Mouse (Mus musculus): ENCODE measurements around the gene Abcb4. TPM values are rescaled to one million over a fixed set of nuclear protein-coding genes. Genes with fewer than 3 reads are reported as not detected.
A peak's percentile ranks its signal among the peaks of the same experiment; 100 is the strongest.
"Not testable (repeated sequence)": the region's sequence is repeated elsewhere in the genome, so short reads cannot be mapped to it uniquely, and the experiment has no call there.

Abcb4 gene
- total RNA-seq (2017), result 2.7 TPM in 2 replicates

DNA sequence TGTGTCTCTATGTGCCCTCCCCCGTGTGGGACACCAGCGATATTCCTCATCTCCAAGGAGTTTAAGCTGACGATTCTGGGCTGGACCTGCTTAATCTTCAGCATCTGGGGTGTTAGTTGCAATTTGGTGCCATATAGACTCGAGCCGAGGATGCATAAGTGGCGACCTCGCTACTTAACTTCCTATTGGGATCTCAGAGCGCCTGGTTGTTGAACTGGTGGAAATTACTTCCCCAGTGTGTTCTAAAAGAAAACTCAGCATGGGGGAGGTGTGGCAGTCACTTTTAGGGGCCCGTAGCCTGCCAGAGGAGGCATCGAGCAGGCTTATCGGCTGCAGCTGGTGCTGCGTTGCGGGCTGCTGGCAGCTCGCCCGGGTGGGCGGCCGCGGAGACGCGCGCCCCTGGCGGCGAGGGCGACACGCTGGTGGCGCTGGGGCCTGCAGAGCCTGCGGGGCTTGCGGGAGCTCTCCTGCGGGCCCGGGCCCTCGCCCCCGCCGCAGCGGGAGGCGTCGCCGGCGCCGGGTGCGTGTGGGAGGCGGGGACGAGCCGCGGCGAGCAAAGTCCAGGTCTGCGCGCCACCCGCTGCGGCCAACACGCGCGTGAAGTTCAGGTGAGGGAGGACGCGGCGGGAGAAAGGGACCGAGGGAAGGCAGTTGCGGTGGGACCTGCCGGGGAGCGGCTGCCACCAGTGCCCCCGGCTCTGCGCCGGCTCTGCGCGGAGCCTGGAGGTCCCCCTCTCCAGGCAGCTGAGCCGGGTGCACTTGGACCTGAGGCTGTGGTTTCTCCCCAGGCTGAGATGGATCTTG lies at the start of gene Abcb4:
Gene Abcb4, plus strand, starts transcription at position 418 of the 804 bp plus-strand sequence.
- ATAC-seq (ENCODE audit: extremely low read depth, insufficient number of reproducible peaks, low FRiP score, poor library complexity, severe bottlenecking), result peak; percentile 57

DNA sequence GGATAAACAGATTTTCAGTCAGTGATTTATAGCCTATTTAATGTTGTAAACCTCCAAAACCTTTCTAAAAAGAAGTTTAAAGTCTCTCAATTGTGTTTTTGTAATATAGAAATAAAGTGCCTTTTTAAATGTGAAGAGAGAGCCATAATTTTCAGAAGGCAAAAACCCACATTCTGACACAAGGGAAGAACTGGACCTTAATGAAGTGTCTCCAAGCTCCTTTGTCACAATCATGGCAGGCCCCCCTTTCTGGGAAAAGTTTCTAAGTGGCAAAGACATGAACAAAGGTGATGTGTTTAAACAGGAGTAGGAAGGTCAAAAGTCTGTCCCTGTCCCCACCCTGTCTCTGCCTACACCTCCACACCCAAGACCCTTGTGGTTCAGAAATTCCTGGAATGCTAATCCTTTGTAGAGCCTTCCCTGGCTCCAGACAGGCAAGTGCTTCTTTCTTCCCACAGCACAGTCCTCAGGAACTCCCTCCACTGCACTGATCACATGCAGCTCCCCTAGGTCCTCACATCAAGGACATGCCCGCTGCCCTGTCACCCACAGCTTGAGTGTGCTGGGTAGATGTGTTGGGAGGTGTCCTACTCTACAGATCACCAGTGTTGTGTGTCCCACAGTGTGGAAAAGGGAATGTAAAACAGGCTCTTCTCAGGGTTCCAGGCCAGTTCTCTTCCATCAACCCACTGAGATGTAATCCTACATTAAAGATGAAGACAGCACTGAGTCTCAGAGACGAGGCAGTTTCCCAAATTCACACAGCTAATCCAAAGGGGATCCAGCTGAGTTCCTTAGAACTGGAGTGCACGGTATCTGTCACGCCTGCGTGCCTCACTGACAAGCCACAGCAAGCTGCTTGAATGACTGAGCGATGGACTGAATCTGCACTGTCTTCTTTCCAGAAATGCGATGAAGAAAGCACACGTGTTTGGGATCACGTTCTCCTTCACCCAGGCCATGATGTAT lies 44.6 kb upstream of the Abcb4 start:
- not testable (repeated sequence) for ATAC-seq (ENCODE audit: extremely low read depth, insufficient number of reproducible peaks, low FRiP score, poor library complexity, severe bottlenecking)

DNA sequence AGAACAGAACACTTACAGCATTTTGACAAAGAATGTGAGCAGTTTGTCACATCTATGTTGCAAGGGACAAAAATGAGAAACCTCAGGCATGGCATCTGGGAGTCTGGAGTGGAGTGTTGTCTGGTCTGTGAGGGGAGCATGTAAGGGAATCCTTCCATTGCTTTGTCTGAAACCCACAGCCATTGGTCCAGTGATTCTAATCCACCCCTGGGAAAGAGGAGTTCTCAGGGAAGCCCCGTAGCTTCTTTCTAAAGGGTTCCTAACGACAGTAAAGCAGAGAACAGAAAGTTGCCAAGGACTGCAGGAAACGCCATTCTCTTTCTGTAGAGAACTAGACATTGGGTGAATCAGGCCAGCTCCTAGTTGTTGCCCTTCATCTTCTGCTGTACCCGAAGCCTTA lies 42.7 kb upstream of the Abcb4 start:
- ATAC-seq (ENCODE audit: extremely low read depth, insufficient number of reproducible peaks, low FRiP score, poor library complexity, severe bottlenecking), result no peak

DNA sequence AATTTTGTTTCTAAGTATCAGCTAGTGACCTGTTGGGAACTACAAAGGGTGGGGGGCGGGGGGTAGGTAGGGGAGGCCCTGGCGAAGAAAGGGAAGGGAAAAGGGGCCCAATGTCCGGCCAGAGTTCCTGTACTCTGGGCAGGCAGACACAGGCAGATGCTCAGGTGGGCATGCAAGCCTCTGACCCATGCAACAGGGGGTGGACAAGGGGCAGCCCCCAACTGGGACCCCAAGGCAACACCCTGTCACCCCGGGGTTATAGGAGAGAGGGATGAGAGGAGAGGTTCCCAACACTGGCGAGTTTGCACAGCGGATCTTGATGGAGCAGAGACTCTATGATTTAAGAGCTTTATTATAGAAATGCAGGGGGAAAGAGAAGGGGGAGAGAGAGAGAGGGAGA lies 36.3 kb upstream of the Abcb4 start:
- ATAC-seq (ENCODE audit: extremely low read depth, insufficient number of reproducible peaks, low FRiP score, poor library complexity, severe bottlenecking), result no peak

DNA sequence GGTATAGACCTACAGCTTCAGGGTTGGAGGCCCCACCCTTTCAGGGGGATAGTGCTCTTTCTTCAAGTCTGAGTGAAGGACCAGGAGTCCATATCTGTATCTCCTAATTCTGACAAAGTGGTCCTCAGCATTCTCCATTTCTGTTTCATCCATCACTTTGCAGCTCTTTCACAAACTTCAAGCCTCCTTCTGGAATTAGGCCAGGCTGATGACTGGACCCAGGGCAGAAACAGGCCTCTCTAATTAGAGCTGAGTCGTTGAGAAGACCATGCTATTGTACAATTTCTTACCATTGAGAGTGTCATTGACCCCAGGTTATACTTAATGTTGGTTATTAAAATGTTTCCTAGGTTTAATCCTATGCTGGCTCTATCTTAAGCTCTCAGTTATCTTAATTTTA lies 31.7 kb upstream of the Abcb4 start:
- ATAC-seq (ENCODE audit: extremely low read depth, insufficient number of reproducible peaks, low FRiP score, poor library complexity, severe bottlenecking), result no peak

DNA sequence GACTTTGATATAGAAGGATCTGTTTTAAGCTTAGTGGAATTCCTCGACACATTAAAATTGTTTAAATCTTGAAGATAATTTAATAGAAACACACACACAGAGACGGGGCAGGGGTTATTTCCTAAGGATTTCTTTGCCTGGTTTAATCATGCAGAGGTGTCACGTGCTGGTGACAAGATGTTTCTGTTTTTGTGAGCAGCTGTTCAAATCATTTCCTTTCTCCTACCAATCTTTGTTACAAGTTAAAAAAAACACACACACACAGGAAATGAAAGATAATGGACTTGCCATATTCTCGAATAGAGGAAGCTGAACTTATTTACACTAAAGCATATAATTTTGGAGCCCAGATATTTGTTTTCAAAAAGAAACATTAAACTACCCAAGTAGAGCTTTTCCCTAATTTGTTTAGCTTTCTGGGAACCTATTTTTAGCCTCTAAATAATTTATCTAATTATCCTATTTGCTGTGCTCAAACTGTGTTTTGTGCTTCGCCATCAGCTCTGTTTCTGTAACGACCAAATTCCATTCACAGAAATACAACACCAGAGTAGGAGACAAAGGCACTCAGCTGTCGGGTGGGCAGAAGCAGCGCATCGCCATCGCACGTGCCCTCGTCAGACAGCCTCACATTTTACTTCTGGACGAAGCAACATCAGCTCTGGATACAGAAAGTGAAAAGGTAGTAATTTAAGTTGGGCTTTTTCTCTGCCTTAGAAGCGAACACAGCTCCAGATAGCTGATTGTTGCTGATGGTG lies 29.8 kb upstream of the Abcb4 start:
- no peak for ATAC-seq (ENCODE audit: extremely low read depth, insufficient number of reproducible peaks, low FRiP score, poor library complexity, severe bottlenecking)

DNA sequence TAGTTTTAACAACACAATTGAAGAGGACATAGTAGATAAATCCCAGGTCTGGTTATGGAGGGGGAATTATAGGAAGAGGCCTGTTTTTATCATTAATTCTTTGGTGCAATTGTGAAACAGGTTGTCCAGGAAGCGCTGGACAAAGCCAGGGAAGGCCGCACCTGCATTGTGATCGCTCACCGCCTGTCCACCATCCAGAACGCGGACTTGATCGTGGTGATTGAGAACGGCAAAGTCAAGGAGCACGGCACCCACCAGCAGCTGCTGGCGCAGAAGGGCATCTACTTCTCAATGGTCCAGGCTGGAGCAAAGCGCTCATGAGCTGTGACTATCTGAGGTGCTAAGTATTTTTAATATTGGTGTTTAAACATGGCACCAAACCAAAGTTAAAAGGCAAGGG lies 27.9 kb upstream of the Abcb4 start:
- ATAC-seq (ENCODE audit: extremely low read depth, insufficient number of reproducible peaks, low FRiP score, poor library complexity, severe bottlenecking), result not testable (repeated sequence)

DNA sequence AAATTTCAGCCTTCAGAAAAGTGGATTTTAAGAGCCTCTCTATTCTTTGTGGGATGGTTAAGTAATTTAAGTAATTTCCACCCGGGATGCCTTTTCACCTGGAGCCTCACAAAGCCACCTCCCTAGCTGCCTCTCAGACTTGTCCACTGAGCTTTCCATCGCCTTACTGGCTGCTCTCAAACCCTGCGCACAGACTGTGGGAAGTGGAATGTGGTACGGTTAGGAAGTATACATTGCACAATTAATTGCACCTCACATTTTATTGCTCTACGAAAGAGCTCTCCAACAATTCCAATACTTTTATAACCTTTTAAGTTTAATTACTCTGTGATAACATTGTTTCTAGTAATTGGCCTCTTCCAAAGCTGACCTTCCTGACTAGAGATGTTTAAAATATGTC lies 27.2 kb upstream of the Abcb4 start:
- no peak for ATAC-seq (ENCODE audit: extremely low read depth, insufficient number of reproducible peaks, low FRiP score, poor library complexity, severe bottlenecking)

DNA sequence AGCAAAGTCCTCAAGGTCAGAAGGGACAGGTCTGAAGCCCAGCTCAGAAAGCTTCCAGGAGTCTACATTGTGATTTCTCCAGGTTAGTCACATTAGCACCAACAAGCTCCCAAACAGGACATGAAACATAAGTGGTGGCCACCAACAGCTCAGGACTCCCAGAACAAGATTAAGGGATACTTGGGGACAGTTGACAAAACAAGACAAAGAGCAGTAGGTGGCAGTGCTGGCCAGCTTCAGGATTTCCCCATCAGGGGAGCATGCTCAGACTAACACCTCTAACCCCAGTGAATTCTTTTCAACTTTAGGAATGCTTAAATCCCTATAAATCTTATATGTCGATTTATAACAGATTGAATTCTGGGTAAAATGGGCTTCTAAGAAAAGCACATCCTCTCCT lies 25.5 kb upstream of the Abcb4 start:
- no peak for ATAC-seq (ENCODE audit: extremely low read depth, insufficient number of reproducible peaks, low FRiP score, poor library complexity, severe bottlenecking)

DNA sequence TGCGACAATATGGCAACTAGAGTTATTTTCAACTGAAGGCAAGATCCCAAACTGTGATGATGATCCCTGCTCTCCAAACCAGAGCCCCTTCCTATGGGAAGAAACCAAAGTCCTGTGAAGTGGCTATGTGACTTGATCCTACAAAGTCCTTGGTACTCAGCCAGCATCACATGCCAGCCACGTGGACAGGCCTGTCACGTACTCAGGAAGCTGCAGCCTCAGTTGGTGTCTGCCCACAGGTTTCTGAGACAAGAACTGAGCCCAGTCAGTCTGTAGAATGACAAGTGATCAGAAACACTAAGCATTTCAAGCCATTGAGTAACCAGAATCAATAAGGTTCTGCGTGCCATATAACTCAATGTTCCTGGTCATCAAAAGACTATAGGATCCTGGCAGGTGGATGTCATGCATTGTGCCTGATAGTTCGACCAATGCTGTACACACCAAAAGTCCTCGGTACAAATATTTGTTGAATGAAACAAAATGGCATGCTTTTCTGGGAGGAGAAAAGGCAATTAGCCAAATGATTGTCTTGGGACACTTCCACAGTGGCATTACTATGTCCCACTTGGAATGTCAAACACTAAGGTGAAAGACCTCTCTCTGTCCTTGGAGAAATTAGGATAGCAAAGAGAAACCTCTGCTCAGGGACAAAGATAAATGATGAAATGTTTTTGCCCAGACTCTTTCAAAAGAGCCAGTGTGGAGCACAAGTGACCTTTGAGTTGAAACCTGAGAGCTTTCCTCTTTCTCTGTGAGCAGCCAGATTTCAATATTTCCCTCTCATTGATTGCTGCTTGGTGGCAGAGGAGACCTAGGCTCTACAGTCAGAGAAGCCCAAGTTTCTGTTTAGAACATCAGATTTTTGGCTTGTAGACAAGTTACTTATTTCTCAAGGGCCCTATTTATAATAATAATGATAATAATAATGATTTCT lies 20.3 kb upstream of the Abcb4 start:
- ATAC-seq (ENCODE audit: extremely low read depth, insufficient number of reproducible peaks, low FRiP score, poor library complexity, severe bottlenecking), result no peak

DNA sequence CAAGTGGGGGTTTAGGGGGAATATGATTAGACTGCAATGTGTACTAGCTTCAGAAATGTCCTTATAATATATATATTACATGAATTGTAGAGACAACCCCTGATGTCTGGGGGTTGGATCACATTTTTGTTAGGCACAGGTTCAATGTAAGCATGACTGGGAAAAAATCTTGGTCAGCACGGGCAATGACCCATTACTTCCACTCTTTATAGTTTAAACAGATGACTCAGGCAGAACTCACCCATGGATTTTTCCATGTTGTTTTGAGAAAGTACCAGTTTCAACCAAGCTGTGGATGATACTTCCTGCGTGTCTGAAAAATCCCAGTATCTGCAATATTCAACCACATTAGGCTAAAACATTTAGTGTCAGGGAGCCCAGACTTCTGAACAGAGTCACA lies 16.4 kb upstream of the Abcb4 start:
- ATAC-seq (ENCODE audit: extremely low read depth, insufficient number of reproducible peaks, low FRiP score, poor library complexity, severe bottlenecking), result no peak

DNA sequence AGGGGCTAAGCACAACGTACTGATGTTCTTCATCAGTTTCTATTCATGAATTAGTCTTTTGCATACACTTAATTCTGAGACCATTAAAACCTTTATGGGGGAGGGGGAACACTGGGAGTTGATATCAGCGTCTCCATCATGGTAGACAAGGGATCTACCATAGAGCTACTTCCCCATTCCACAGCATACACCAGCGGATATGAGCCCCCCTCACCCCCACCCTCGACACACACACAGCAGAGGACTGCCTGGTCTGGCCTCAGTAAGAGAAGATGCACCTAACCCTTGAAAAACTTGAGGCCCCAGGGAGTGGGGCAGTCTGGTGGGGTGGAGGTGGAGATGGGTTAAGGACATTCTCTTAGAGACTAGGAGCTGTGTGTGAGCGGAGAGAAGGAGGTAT lies 15.7 kb upstream of the Abcb4 start:
- ATAC-seq (ENCODE audit: extremely low read depth, insufficient number of reproducible peaks, low FRiP score, poor library complexity, severe bottlenecking), result no peak

DNA sequence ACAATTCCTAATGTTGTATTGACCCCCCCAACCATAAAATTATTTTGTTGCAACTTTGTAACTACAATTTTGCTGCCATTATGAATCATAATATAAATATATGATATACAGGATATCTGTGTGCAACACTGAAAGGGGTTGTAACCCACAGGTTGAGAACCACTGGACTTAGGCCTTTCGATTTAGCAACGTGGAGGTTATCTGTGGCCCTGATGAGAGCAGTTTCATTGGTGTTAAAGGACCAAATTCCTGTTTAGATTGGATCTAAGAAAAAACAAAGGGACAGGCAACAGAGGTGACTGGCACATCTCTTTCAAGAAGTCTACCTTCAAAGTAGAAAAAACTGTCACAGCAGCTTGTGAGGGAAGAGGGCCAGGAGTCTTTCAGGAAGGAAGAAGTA lies 7.7 kb upstream of the Abcb4 start:
- ATAC-seq (ENCODE audit: extremely low read depth, insufficient number of reproducible peaks, low FRiP score, poor library complexity, severe bottlenecking), result no peak

DNA sequence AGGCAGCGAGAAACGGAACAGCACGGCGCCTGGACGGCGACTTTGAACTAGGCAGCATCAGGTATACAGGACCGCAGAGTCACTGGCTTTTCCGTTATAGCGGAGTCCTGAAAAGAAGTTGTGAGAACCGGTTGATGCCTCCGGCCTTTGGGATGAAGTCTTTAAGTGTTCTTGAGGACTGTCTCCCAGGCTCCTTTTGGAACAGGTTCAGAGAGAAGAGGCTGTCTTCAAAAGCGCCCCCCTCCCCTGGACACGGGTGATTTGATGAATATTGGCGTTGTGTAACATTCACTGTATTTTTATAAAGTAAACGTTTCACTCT lies 548 bp downstream of the Abcb4 start:
- ATAC-seq (ENCODE audit: extremely low read depth, insufficient number of reproducible peaks, low FRiP score, poor library complexity, severe bottlenecking), result peak; percentile 42

DNA sequence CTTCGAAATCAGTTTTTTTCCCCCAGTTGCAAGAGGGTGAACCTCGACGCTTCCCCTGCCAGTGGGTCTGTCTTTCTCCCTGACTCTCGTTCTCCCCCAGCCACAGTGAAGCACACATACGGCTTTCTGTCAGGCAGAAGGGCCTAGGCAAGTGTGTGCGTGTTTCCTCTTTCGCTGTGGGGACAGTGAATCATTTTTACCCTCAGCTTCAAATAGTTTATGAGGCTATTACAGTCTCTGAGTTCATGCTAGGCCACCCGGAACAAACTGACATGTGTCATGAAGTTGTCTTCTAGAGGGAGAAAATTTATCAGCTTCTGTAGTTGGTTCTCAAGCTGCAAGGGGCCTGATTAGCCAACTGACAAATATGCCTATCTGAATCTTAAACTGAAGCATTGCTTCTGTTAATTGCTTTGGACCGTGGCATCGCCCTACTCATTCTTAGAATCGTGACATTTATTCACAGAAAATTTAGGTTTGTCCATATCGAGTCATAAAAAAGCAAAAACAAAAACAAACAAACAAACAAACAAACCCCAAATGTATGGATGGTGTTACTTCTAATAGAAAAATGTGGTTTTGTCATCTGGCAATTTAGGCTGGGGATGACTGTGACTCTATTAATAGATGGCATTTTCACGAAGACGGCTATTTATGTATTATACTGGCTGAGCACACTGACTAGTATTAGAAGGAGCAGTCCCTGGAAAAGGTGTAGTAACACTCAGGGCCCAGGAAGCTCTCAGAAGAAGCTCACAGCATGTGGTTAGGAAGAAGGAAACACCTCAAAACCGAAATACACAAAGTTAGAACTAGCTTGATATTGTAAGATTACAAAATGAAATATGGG lies 1.3 kb downstream of the Abcb4 start:
- peak; percentile 39; the same call in 1 of the 2 replicates for ATAC-seq (ENCODE audit: extremely low read depth, insufficient number of reproducible peaks, low FRiP score, poor library complexity, severe bottlenecking)

DNA sequence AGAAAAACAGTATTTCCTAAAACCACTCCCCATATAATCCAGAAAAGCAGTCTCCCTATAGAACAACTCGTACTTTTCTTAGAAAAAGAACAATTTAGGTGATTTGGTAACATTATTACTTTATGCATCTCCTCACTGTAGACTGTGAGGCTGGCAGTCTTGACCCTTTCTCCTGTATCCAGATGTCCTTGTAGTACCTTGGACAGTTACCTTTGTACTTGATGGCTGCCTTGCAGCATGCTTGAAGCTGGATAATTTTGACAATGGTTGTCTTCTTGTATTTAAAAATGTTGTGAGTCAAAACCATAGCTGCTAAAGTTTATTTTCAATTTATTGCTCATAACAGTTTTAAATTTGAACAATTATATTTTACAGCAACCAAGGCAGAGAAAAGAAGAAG lies 2.7 kb downstream of the Abcb4 start:
- no peak for ATAC-seq (ENCODE audit: extremely low read depth, insufficient number of reproducible peaks, low FRiP score, poor library complexity, severe bottlenecking)

DNA sequence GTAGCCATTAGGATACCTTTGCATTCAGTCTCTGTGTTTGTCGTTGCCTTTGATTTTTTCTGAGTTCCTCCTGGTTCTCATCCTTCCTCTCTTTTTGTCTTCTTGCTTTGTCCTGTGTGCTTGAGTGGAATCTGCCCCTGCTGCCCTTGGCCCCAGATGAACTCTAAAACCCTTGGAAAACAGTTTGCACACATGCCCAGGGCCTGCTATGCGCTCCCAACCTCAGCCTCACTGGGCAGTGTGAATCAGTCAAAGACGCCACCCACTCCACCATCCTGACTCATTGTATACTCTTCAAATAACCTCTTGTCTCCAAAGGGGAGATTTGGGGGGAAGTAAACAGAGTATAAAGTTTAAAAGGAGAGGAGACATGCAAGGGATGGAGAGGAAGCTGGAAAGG lies 4.7 kb downstream of the Abcb4 start:
- no peak for ATAC-seq (ENCODE audit: extremely low read depth, insufficient number of reproducible peaks, low FRiP score, poor library complexity, severe bottlenecking)

DNA sequence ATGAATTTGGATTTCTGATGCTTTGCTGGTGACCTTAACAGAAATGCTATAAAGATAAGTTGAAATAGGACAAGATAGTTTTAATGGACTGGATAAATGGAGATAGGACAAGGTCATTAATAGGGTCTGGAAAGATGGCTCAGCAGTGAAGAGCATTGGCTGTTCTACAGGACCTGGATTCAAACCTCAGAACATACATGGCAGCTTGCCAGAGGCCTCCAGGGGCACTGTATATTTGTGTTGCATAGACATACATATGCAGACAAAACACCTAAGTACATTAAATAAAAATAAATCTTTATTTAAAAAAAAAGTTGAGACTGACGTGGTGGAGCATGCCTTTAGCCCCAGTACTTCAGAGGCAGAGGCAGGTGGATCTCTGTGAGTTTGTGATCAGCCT lies 7.5 kb downstream of the Abcb4 start:
- ATAC-seq (ENCODE audit: extremely low read depth, insufficient number of reproducible peaks, low FRiP score, poor library complexity, severe bottlenecking), result no peak
